Mouse (Mus musculus) neutrophil, adult 5-6 weeks (primary cell): ENCODE results near the gene Tuba3a. TPM values are rescaled to one million over a fixed set of nuclear protein-coding genes. Genes with fewer than 3 reads are reported as not detected.
"Not testable (repeated sequence)": the region's sequence is repeated elsewhere in the genome, so short reads cannot be mapped to it uniquely, and the experiment has no call there.

Source experiments
- ATAC-seq: fragments of 151-379, 151-347 bp; 2 replicates; pipeline ENCODE4 v1.8.0; 2017; ENCODE audit warnings: mild to moderate bottlenecking, moderate TSS enrichment; ENCODE audit not compliant: insufficient number of reproducible peaks, poor library complexity, low FRiP score, severe bottlenecking; ENCODE audit errors: extremely low read depth
- total RNA-seq: library from RNA; stranded (forward); fragments of 200-1000 nt; gene quantifications from 2 replicates; pipeline ENCODE4 v1.2.3, GENCODE M21; 2017

Gene Tuba3a
- total RNA-seq, 1 experiment from 2014 or later: 0.23 TPM

DNA sequence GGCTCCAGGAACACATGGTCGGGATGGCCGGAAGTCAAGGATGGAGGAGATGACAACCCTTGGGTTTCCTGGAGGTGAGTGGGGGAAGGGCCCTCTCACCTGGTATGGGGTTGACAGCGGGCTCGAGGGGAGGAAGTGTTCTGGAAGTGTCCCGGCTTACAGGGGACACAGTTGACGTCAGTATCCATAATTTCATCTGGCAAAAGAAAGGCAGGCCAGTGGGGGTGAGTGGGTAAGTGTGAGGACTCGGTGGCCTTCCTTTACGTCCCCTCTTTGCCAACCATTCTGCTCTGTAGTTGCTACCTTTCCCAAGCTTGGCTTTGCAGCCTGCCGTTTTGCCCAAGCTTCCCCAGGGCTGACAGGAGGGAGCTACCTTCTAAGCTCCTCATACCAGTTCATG is 26.3 kb upstream of the Tuba3a start:
- ATAC-seq: no peak

DNA sequence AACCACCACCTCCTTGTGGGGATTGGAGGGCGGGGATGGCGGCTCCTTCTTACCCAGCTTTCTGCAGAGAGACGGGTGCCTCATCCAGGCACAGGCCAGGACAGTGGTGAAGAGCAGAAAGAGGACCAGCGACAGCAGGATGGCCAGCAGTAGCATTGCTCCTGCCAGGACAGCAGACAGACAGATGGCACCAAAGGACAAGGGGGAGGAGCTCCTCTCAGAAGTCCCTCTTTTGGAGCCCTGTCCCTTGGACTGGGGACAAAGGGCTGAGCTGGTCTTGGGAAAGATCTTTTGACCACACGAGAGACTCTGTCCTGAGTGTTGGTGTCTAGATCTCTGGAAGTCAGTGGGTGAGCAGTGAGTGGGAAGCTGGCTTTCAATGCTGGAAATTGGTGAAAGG is 23.6 kb upstream of the Tuba3a start:
- ATAC-seq: no peak

DNA sequence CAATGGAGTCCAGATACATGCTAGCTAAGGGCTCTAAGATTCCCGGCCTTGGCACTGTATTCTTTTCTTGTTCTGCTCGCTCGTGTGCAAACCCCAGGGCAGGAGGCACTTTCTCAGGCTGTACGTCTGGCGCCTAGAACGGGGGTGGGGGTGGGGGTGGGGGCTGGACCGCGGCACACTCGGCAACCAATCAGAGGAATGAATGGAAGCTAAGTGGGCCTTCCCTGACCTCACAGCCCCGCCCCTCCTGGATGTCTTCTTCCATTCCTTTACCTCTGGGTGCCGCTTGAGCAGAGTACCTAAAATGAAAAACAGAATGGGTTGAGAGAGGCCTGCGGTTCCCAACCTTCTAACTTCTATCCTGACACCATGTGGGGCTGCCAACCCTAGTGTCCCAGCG is 23.1 kb upstream of the Tuba3a start:
- ATAC-seq: no peak

DNA sequence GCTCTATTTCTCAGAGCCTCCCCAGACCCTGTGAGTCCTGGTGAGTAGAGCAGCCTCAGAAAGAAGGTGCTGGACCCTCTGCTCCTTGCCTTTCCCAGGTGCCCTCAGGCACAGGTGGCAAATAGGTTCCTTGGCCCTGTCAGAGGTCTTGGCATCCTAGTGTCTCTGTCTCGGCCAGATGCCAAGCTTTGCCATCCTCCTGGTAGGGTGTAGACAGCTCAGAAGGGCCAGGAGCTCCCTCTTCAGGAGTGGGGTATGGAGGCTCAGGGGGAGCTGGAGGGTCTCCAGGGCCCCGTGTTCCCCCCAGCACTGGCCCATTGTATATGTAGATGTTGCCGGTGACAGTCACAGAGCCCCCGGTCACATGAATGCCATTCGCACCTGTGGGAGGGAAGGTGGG is 21.2 kb upstream of the Tuba3a start:
- no peak for ATAC-seq

DNA sequence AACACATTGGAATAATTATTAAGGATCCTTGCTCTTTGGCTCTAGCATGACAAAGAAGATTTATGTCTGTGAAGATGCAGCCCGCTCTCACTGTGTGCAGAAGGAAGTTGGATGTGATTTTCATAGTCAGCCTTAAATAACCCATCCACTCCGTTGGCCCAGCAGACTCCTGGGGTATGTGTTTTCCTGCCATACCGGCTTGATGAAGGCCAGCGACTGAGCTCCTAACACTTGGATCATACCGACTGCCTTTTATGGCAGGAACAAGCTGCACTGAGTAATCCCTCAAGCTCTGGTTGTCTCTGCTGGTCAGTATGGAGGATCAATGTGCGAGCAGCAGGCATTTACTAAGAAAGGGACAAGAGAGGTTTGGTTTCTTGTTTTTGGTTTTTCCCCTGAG is 19.6 kb upstream of the Tuba3a start:
- ATAC-seq: no peak

DNA sequence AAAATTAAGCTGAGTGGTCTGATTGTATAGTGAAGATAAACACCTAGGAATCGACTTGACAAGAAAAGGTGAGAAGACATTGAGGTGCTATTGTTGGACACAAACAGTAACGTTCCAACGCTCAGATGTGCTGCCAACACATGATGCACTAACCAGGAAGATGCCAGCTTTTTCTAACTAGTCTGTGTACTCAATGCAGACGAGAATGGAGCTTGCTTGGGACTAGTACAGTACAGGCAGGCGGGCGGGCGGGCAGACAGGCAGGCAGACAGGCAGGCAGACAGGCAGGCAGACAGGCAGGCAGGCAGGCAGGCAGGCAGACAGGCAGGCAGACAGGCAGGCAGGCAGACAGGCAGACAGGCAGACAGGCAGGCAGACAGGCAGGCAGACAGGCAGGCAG is 18.6 kb upstream of the Tuba3a start:
- ATAC-seq: not testable (repeated sequence)

DNA sequence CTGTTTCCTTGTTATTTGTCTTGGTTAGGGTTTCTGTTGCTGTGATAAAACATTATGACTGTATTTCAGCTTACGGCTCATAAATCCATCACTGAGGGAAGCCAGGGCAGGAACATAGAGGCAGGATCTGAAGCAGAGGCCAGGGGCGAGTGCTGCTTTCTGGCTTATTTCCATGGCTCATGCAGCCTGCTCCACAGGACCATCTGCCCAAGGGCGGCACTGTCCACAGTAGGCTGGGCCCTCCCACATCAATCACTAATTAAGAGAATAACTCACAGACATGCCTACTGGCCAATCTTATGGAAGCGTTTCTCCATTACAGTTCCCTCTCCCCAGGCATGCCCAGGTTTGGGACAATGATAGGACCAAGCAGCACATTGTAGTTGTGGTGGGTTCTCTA is 17.4 kb upstream of the Tuba3a start:
- no peak for ATAC-seq

DNA sequence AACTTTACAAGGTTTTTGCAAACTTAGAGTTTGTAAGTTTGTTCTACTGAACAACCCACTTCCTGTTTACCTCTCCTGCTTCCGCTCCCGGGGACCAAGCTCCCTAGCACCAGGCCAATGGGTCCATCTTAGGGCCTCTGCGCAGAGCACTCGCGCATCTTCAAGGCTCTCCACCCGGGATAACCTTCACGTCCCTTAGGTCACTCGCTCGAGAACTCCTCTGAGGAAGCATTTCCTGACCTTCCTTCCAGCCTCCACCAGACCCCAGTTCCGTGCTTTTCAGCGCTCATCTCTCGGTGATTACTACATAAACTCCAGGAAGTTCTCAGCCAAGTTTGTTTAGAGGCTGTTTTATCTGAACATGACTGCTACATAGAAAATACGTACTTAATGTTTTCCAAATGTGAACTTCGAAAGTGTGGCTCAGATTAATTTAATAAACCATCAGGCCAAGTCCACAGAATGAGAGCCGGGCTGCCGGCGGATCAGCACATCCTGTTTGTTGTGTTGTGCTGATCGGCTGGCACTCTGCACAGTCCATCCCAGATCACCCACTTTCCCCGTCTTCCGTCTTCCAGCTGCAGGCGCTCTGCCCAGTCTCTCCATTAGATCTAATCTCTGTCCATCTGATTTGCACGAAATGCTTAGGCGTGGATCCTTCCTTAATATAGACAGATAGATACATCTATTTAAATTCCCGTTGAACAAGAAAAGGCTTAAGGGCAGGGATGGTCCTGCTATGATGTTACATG is 16.6 kb upstream of the Tuba3a start:
- no peak for ATAC-seq

DNA sequence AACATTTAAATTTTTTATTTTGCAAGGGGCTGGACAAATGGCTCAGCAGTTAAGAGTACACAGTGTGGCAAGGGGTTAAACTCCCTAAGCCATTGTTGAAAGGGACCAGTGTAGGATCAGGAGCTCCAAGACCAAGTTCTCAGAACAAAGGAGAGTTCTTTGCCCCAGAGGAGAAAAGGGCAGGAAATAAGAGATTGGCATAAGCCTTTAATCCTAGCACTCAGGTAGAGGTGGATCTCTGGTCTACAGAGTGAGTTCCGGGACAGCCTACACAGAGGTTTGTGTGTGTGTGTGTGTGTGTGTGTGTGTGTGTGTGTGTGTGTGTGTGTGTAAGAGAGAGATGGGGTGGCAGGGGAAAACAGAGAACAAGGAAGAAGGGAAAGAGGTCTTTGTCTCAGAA is 15.1 kb upstream of the Tuba3a start:
- ATAC-seq: no peak

DNA sequence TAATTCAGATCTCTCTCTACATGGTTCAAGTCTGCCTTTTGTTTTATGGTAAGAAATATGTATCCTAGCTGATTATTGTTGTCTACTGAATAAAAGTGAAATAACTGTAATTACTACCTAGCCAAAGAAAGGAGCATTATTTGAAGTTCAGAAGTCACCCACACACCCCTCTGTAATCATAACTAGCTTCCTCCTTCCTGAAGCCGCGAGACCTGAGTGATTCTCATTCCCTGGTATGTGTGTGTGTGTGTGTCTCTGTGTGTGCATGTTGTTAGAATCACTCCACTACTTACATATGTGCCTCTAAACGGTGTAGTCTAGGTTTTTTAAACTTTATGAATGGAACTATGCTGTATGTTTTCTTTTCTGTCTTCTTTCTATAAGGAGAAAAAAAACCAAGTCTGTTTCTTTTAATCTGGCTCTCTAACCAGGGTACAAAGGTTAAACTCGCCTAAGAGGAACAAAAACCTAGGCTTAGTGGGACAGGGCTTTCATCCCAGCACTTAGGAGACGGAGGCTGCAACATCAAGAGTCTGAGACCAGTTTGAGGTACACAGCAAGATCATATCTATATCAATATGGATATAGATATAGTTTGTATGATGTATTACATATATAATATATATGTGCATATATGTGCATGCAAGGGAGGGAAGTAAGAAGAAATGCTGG is 11.4 kb upstream of the Tuba3a start:
- ATAC-seq: no peak

DNA sequence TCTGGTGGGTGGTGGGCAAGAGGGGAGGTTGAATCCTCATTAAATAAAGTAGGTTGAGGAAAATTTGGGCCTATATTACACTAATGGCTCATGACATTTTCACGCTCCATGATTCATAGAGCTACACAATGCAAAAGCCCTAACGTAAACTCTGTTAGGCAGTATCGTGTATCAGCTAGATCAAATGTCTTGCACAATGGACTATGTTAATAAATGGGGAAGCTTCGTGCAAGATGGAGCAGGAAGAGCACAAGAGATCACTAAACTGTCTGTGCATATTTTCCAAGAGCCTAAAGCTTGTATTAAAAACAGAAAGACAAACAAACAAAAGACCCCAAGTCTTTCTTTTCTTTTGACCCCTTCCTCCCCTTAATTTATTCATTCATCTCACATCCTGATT is 8.2 kb upstream of the Tuba3a start:
- no peak for ATAC-seq

DNA sequence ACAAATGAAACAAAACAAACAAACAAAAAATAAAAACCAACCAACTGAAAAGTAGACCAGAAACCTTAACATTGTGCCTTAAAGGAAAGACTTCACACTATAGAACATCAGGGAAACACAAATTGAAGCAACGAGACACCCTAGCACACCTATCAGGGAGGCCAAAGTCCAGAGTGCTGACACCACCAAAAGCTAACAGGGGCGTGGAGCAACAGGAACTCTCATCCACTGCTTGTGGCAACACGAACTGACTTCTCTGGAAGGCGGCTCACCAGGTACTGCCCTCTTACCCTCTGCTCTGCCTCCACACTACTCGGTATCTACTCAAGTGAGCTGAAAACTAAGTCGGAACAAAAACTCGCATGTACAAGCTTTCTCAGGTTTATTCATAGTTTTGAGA is 6.4 kb upstream of the Tuba3a start:
- ATAC-seq: no peak

DNA sequence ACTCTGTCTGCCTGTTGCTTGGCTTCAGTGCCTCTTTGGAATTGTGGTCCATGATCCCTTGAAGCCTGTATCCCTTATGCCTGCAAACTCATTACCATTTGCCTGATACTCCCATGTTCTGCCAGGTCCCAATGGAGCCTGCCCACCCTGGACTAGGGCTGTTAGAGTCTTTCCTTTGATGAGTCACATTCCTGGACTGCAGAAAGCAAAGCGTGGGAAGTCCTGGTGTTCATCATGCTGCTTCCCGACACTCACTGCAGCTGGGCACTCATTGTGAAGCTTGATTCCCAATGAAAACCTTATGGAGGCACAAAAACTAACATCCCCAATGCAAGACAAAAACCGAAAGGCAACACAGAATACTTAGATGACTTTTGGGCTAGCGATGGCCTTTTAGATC is 5.5 kb upstream of the Tuba3a start:
- no peak for ATAC-seq

DNA sequence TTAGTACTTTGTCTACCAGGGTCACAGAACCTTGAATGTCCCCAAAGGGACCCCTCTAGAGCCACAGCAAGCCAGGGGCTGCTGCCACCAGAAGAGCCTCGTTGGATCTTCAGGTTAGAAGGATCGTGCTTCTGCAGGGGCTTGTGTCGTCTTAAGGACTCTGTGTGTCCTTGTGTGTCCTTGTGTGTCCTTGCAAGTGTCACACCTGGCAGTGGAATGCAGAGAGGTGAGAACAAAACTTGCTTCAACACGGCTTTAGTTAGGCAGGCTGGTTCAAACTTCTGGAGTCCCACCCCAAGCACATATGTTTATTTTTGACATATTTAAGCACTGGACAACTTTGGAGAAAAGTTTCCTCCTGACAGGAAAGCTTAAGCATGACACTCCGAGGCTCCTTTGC is 2.9 kb upstream of the Tuba3a start:
- ATAC-seq: no peak

DNA sequence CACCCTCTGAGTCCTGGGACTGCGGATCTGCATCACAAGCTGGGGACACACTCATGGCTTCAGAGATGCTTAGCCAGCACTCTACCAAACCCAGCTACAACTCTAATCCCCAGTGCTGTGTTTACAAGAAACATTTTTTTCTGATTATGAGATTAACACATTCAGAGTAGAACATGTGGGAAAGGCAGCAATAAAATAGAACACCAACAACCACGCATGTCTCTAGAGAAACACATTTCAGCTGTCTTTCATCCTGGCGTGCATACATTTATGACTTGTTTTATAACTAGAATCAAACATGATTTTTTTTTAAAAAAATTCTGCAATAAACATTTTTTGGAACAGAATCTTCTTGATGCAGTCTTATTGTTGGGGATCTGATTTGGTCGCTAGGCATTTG is 1.1 kb upstream of the Tuba3a start:
- ATAC-seq: no peak

DNA sequence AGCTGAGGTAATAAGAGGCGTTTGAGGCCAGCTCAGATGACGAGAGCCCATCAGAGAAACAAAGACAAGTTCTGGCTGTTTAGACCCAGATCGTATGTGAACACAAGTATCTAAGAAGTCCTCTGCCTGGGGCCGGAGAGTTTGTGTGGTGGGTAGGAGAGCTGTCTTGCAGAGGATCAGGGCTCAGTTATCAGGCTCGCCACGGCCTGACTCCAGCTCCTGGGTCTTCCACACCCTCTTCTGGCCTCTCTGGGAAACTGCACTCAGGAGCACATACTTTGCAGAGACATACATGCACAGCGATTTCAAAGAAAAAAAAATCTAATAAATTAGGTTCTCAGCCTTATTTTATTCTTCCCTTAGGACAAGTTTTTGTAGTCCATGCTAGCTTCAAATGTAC is 1.1 kb downstream of the Tuba3a start:
- ATAC-seq: no peak

DNA sequence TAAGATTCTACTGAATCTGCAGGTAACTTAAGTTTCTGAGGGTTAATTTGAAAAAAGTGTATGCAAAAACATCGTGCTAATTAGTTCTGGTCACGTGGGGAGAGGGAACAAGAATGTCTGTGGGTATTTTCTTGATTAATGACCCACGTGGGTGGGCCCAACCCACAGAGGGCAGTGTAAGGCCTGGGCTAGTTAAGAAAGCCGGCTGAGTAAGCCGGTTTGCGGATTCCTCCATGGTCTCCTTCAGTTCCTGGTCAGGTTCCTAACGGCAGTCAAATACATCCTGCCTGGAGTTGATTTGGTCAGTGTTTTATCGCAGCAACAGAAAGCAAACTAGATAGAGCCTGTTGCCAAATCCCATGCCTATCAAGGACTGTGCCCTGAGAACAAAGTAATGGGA is 1.6 kb downstream of the Tuba3a start:
- ATAC-seq: no peak

DNA sequence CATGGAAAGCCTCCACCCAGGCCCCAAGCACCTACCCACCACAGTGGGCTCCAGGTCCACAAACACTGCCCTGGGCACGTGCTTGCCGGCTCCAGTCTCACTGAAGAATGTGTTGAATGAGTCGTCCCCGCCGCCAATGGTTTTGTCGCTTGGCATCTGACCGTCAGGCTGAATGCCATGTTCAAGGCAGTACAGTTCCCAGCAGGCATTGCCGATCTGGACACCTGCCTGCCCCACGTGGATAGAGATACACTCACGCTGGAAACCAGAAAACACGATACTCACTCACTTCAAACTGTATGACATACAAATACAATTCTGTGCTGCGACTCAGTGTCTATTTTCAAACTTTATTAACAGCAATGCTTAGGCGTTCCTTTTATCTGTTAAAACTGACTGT is 3.1 kb downstream of the Tuba3a start:
- ATAC-seq: not testable (repeated sequence)

DNA sequence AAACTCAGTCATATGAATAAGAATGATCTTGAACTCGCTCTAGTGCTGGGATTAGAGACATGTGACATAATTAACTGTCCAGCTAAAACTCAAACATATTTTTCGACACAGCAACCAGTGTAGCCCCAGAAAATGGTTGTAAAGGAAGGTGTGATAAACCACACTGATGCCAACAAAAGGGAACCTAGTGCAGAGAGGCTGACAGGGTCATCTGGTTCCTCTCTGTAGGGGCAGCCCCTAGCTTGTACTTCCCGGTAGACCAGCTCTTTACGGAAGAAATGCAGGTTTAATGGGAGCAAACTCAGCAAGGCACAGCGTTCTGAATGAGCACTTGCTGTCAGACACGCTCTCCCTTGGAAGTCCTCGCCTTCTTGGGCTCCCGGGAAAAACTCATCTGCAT is 6.1 kb downstream of the Tuba3a start:
- ATAC-seq: peak; percentile 28; the same call in 1 of the 2 replicates

DNA sequence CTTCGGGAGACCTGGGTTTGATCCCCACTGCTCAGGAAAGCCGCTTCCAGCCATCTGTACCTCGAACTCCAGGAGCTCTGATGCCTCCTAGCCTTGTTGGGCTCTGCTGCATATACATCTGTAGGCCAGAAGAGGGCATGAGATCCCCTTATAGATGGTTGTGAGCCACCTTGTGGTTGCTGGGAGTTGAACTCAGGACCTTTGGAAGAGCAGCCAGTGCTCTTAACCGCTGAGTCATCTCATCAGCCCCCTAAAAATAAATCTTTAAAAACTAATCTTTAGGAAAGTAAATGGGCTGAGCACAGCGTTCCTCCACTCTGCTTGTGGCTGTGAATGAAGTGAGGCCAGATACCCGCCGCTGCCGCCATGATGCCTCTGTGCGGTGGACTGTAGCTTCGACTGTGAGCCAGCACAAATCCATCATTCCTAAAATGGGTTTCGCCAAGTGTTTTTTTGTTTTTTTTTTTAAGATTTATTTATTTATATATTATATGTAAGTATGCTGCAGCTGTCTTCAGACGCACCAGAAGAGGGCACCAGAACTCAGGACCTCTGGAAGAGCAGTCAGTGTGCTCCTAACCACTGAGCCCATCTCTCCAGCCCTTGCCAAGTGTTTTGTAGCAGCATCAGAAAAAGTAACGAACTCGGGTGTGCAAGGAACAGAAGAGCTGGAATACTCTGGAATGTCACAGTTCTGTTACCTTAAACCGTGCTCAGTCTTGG is 10.8 kb downstream of the Tuba3a start:
- no peak for ATAC-seq
